Comparison of ENCODE assay signal across 7 mouse cellular contexts in genomic region chr13:36696351-36696771, GRCm38 (mm10). TPM values are rescaled to one million over a fixed set of nuclear protein-coding genes. Genes with fewer than 3 reads are reported as not detected.
DNase-seq lines count a peak whose midpoint lies in the region; ATAC-seq and TF ChIP-seq lines count a peak whose summit lies in the region.

No protein-coding gene starts in this region.

- ATAC-seq in Patski = no peak
- 0 out of 2 replicates have a peak, but pooled peaks have one; percentile 25 for ATAC-seq in common myeloid progenitor, adult 5-6 weeks (replicated peaks; ENCODE audit: low read depth, poor library complexity, severe bottlenecking)

- CTCF ChIA-PET in Patski (lab: Charles Lee) = interaction anchor here (0.6 kb wide), 1 partner anchor 61 kb away, joined by 3 read pairs; no protein-coding TSS in a partner anchor

- peak; percentile 55 for DNase-seq in MN1 (ENCODE audit: low spot score)
- DNase-seq in Patski (ENCODE audit: low read depth, low spot score) = peak; percentile 19
- DNase-seq in left cerebral cortex, adult 11 months (ENCODE audit: low spot score) = peak; percentile 36
- no peak for DNase-seq in T-cell, adult 2 months (ENCODE audit: low spot score)
- DNase-seq in retina, postnatal 1 day = no peak
- DNase-seq in gastrocnemius, postnatal 4 days (ENCODE audit: low spot score in 2 of 2) = no peak

- in situ Hi-C loops in Patski (cut with MboI; ENCODE audit: low pct_unique_long_range_greater_than_20kb) = no loop called here

- POLR2A ChIA-PET in Patski (lab: Charles Lee) = no interaction called here

- no peak for TF ChIP-seq CTCF in Patski (IDR thresholded peaks at IDR 0.05)

- H3K27me3 ChIP-seq in Patski = no peaks in the 10 kb centered on the region

RNA-seq across cellular contexts. Expression of gene Nrn1, which starts 38.6 kb away (rescaled TPM):
- polyA plus RNA-seq in Patski (2021) = 0.05 TPM
- not detected in 2 replicates for total RNA-seq in common myeloid progenitor, adult 5-6 weeks (2017)
- total RNA-seq in gastrocnemius, postnatal 4 days (2021) = 1 to 10 TPM; 3.2 to 6.2 TPM

Comparison
In these comparisons a context has a peak if more than half of its experiments do, and no peak if none do; other contexts are left out.
1. DNase-seq: peak in MN1 (single experiment), Patski (single experiment) and left cerebral cortex, adult 11 months (single experiment); none in T-cell, adult 2 months (single experiment), retina, postnatal 1 day (single experiment) and gastrocnemius, postnatal 4 days (0 of 2).